Mouse (Mus musculus) stomach, embryonic 15.5 days (tissue): ENCODE measurements at regions not wholly inside any gene's neighbourhood (a gene's known extent, or its start where the extent isn't known, plus 50 kb on each side); places are given as distances from the start of the nearest gene placed in this dataset.

Source experiments
- ATAC-seq: fragments of 200-750 bp; cut with Nextera tagmentation; 2 replicates; pipeline ENCODE4 v1.8.0; 2017; ENCODE audit warnings: low read depth, moderate number of reproducible peaks, moderate TSS enrichment; ENCODE audit not compliant: insufficient read depth, low FRiP score
- H3K27ac ChIP-seq: fragments of 300-500 bp; sonication (generic); 2 replicates; pipeline ENCODE4 v1.5.1; 2015; ENCODE audit warnings: mild to moderate bottlenecking, inconsistent platforms
- H3K27me3 ChIP-seq: fragments of 300-500 bp; sonication (generic); replicated peaks from 2 replicates; pipeline ENCODE4 v1.6.1; 2015; ENCODE audit warnings: inconsistent platforms
- H3K36me3 ChIP-seq: fragments of 300-500 bp; sonication (generic); 2 replicates; pipeline ENCODE4 v1.6.1; 2015; ENCODE audit warnings: inconsistent platforms
- H3K4me1 ChIP-seq: fragments of 300-500 bp; sonication (generic); 2 replicates; pipeline ENCODE4 v1.6.1; 2015; ENCODE audit warnings: inconsistent platforms
- H3K4me2 ChIP-seq: fragments of 300-500 bp; sonication (generic); 2 replicates; pipeline ENCODE4 v1.6.1; 2015; ENCODE audit warnings: mild to moderate bottlenecking, inconsistent platforms
- H3K4me3 ChIP-seq: fragments of 300-500 bp; sonication (generic); replicated peaks from 2 replicates; pipeline ENCODE4 v1.5.1; 2015; ENCODE audit warnings: inconsistent platforms
- H3K9ac ChIP-seq: fragments of 300-500 bp; sonication (generic); 2 replicates; pipeline ENCODE4 v1.6.1; 2015; ENCODE audit warnings: inconsistent platforms
- H3K9me3 ChIP-seq: fragments of 300-500 bp; sonication (generic); 2 replicates; pipeline ENCODE4 v1.6.1; 2016; ENCODE audit warnings: inconsistent platforms
- WGBS: fragments of 180-500 bp; shearing (Covaris S2); methylation state at CpG from one replicate; pipeline ENCODE4 v1.1.7; 2015; 5-methylcytosine and 5-hydroxymethylcytosine counted together

- Histone ChIP-seq H3K9me3 (no peaks in the 10 kb centered on the region), H3K27me3 (no peaks in the 10 kb centered on the region), H3K4me3 (no peak overlapping the region), H3K9ac (no peak overlapping the region), H3K4me1 (no peaks in the 10 kb centered on the region), H3K36me3 (no peaks in the 10 kb centered on the region), H3K27ac (no peak overlapping the region), H3K4me2 (no peak overlapping the region)
- no peak for ATAC-seq
- WGBS = 77% methylated on average over 2 of the region's 2 CpGs
Measured at GRCm38 (mm10) chr16:55168433-55168832, 129.4 kb downstream of the Zpld1 start.

- Histone ChIP-seq H3K9me3 (no peaks in the 10 kb centered on the region), H3K9ac (no peak overlapping the region), H3K36me3 (no peaks in the 10 kb centered on the region), H3K27ac (no peak overlapping the region), H3K27me3 (no peaks in the 10 kb centered on the region), H3K4me1 (no peaks in the 10 kb centered on the region), H3K4me2 (no peak overlapping the region), H3K4me3 (no peak overlapping the region)
- 44% methylated on average over 8 of the region's 8 CpGs for WGBS
- no peak for ATAC-seq
Measured at GRCm38 (mm10) chr16:55166181-55166848, 131.5 kb downstream of the Zpld1 start.

- Histone ChIP-seq H3K27me3 (no peaks in the 10 kb centered on the region), H3K27ac (no peak overlapping the region), H3K4me2 (no peak overlapping the region), H3K9ac (no peak overlapping the region), H3K4me3 (no peak overlapping the region), H3K36me3 (no peaks in the 10 kb centered on the region), H3K9me3 (no peaks in the 10 kb centered on the region), H3K4me1 (no peaks in the 10 kb centered on the region)
- no peak for ATAC-seq
- 74% methylated on average over 6 of the region's 6 CpGs for WGBS
Measured at GRCm38 (mm10) chr16:55162926-55163325, 134.9 kb downstream of the Zpld1 start.

GRCm38 (mm10) chr16:55151726-55152125 is 146.1 kb downstream of the Zpld1 start:
- H3K9me3 ChIP-seq = no peaks in the 10 kb centered on the region
- H3K4me1 ChIP-seq = no peaks in the 10 kb centered on the region
- no peak overlapping the region for H3K4me2 ChIP-seq
- H3K36me3 ChIP-seq = no peaks in the 10 kb centered on the region
- 41% methylated on average over 4 of the region's 4 CpGs for WGBS
- H3K9ac ChIP-seq = no peak overlapping the region
- H3K27ac ChIP-seq = no peak overlapping the region
- no peak for ATAC-seq
- no peak overlapping the region for H3K4me3 ChIP-seq
- H3K27me3 ChIP-seq = no peaks in the 10 kb centered on the region

GRCm38 (mm10) chr16:55142431-55143173 is 155.2 kb downstream of the Zpld1 start:
- 81% methylated on average over 6 of the region's 6 CpGs for WGBS
- Histone ChIP-seq H3K27ac (no peak overlapping the region), H3K4me2 (no peak overlapping the region)

GRCm38 (mm10) chr16:55134961-55135360 is 162.8 kb downstream of the Zpld1 start:
- no peak for ATAC-seq

More at GRCm38 (mm10) chr16:55142431-55143173, 155.2 kb downstream of the Zpld1 start:
- H3K9ac ChIP-seq = no peak overlapping the region
- no peaks in the 10 kb centered on the region for H3K4me1 ChIP-seq
- H3K9me3 ChIP-seq = no peaks in the 10 kb centered on the region
- H3K27me3 ChIP-seq = no peaks in the 10 kb centered on the region
- H3K4me3 ChIP-seq = no peak overlapping the region
- no peak for ATAC-seq
- H3K36me3 ChIP-seq = no peaks in the 10 kb centered on the region

GRCm38 (mm10) chr16:55097651-55098050 is 200.1 kb downstream of the Zpld1 start:
- Histone ChIP-seq H3K4me1 (no peaks in the 10 kb centered on the region), H3K4me2 (no peak overlapping the region), H3K4me3 (no peak overlapping the region), H3K36me3 (no peaks in the 10 kb centered on the region), H3K9ac (no peak overlapping the region), H3K27me3 (no peaks in the 10 kb centered on the region), H3K27ac (no peak overlapping the region), H3K9me3 (no peaks in the 10 kb centered on the region)
- 86% methylated on average over 1 of the region's 1 CpGs for WGBS
- ATAC-seq = no peak

More at GRCm38 (mm10) chr16:55134961-55135360, 162.8 kb downstream of the Zpld1 start:
- H3K4me3 ChIP-seq = no peak overlapping the region
- H3K4me1 ChIP-seq = no peaks in the 10 kb centered on the region
- no peaks in the 10 kb centered on the region for H3K36me3 ChIP-seq
- no peak overlapping the region for H3K27ac ChIP-seq
- no peak overlapping the region for H3K9ac ChIP-seq
- H3K27me3 ChIP-seq = no peaks in the 10 kb centered on the region
- H3K9me3 ChIP-seq = no peaks in the 10 kb centered on the region
- H3K4me2 ChIP-seq = no peak overlapping the region

- ATAC-seq = no peak
- Histone ChIP-seq H3K4me2 (no peak overlapping the region), H3K27ac (no peak overlapping the region), H3K36me3 (no peaks in the 10 kb centered on the region), H3K4me3 (no peak overlapping the region), H3K27me3 (no peaks in the 10 kb centered on the region), H3K4me1 (no peaks in the 10 kb centered on the region), H3K9me3 (no peaks in the 10 kb centered on the region), H3K9ac (no peak overlapping the region)
- 71% methylated on average over 1 of the region's 1 CpGs for WGBS
Measured at GRCm38 (mm10) chr16:55087461-55087860, 210.3 kb downstream of the Zpld1 start.

GRCm38 (mm10) chr16:55076172-55076571 is 221.6 kb downstream of the Zpld1 start:
- Histone ChIP-seq H3K36me3 (no peaks in the 10 kb centered on the region), H3K9me3 (no peaks in the 10 kb centered on the region), H3K4me3 (no peak overlapping the region), H3K4me1 (no peaks in the 10 kb centered on the region), H3K4me2 (no peak overlapping the region), H3K27me3 (no peaks in the 10 kb centered on the region), H3K9ac (no peak overlapping the region), H3K27ac (no peak overlapping the region)
- 70% methylated on average over 1 of the region's 1 CpGs for WGBS
- no peak for ATAC-seq

GRCm38 (mm10) chr16:55039777-55040176 is 258.0 kb downstream of the Zpld1 start:
- H3K4me1 ChIP-seq = no peaks in the 10 kb centered on the region
- H3K27me3 ChIP-seq = no peaks in the 10 kb centered on the region
- WGBS = 77% methylated on average over 6 of the region's 6 CpGs
- no peaks in the 10 kb centered on the region for H3K36me3 ChIP-seq
- H3K27ac ChIP-seq = no peak overlapping the region
- no peak for ATAC-seq
- H3K9ac ChIP-seq = no peak overlapping the region
- H3K4me2 ChIP-seq = no peak overlapping the region
- H3K4me3 ChIP-seq = no peak overlapping the region
- no peaks in the 10 kb centered on the region for H3K9me3 ChIP-seq

GRCm38 (mm10) chr16:55001661-55002289 is 296.0 kb downstream of the Zpld1 start:
- H3K4me3 ChIP-seq = no peak overlapping the region
- H3K36me3 ChIP-seq = no peaks in the 10 kb centered on the region
- 83% methylated on average over 2 of the region's 2 CpGs for WGBS
- no peaks in the 10 kb centered on the region for H3K9me3 ChIP-seq
- no peak for ATAC-seq
- H3K4me1 ChIP-seq = no peaks in the 10 kb centered on the region
- H3K4me2 ChIP-seq = no peak overlapping the region
- H3K9ac ChIP-seq = no peak overlapping the region
- no peaks in the 10 kb centered on the region for H3K27me3 ChIP-seq
- no peak overlapping the region for H3K27ac ChIP-seq

- Histone ChIP-seq H3K9ac (no peak overlapping the region), H3K9me3 (no peaks in the 10 kb centered on the region), H3K27me3 (no peaks in the 10 kb centered on the region), H3K4me2 (no peak overlapping the region), H3K4me1 (no peaks in the 10 kb centered on the region), H3K36me3 (no peaks in the 10 kb centered on the region), H3K4me3 (no peak overlapping the region), H3K27ac (no peak overlapping the region)
- no peak for ATAC-seq
- WGBS = 33% methylated on average over 4 of the region's 4 CpGs
Measured at GRCm38 (mm10) chr16:54991595-54992240, 306.1 kb downstream of the Zpld1 start.
